Mouse (Mus musculus): ENCODE measurements around the gene Tsga13. TPM values are rescaled to one million over a fixed set of nuclear protein-coding genes. Genes with fewer than 3 reads are reported as not detected.

Gene Tsga13
- polyA plus RNA-seq (2015; fragmentation: Nextera tagmentation; extraction: Ambion mirVana), result not detected in 2 replicates

DNA sequence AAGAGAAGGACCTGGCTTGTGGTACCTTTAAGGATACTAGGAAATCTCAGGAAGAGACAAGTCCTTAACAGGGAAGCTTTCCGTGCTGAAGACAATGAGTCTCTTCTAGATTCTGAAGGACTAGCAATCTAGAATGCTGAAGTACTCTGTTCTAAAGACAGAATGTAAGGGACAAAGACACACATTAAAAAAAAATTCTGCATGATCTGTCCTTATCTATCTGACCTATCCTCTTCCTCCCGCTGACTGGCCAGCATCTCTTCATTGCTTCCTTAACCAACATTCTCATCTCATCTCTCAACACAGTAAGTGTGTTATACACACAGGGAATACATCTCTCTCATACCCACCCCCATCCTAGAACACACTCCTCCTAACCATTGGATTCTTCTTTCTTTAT lies at the start of gene Tsga13:
TSS of gene Tsga13 (minus strand) at position 101 of the 400 bp plus-strand sequence.
- H3K36me3 ChIP-seq (ENCODE audit: control insufficient read depth, insufficient read depth, low read length), result no peaks in the 10 kb centered on the region
- no peaks in the 10 kb centered on the region for H3K27me3 ChIP-seq (replicated peaks; ENCODE audit: control insufficient read depth, insufficient read depth, low read length)
- no peak within 1 kb of the TSS for H3K4me3 ChIP-seq (ENCODE audit: low read length)
- no peak within 1 kb of the TSS for H3K27ac ChIP-seq (ENCODE audit: low read length)
- H3K9me3 ChIP-seq (ENCODE audit: control insufficient read depth, low read length), result no peaks in the 10 kb centered on the region
- no peaks in the 10 kb centered on the region for H3K4me1 ChIP-seq (ENCODE audit: control insufficient read depth, insufficient read depth, low read length)
- WGBS, result 86% methylated on average over 2 of the region's 2 CpGs
- no peak within 1 kb of the TSS for H3K4me2 ChIP-seq (ENCODE audit: low read depth, low read length)
- H3K9ac ChIP-seq (ENCODE audit: low read depth, low read length), result no peak within 1 kb of the TSS
- no peak for ATAC-seq

DNA sequence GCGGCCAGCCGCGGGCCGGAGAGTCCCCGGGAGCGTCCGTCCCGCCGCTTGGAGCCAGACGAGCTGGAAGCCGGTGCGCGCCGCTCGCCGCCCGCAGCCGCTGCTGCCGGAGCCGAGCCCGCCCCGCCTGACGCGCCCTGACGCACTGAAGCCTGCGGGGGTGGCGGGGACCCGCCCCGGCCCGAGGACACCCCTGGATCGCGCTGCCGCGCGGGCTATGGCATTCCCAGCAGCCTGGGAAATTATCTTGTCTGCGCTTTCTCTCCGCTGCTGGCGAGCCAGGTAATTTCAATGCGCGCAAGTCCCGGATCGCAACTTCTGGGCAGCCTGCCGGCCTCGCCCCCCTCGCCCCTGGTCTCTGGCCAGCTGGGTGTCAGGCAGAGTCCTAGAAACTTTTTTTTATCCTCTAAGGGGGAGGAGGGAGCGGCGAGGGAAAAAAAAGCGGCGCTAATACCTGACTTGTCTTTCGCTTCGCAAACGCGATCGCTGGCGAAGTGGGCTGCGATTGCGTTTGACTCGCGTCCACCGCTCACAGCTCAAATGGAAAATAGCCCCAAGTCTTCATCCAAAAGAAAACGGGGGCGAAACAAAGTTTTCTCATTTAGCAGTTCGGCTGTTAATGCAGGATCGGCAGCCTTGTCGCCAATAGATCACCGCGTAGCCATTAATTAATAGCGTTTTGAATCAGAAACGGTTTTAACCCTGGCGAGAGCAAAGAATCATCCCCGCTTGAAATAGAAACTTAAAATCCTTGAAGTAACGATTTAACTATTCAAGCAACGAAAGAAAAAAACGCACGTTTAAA lies 43.6 kb upstream of the Tsga13 start, which contains the start of gene Klf14:
TSS of gene Klf14 (minus strand) at position 343 of the 805 bp plus-strand sequence.
- H3K27ac ChIP-seq (ENCODE audit: low read length), result no peak within 1 kb of the TSS; the same call in 1 of the 2 replicates
- H3K9me3 ChIP-seq (ENCODE audit: control insufficient read depth, low read length), result peaks cover 23% of the 10 kb centered on the region
- H3K4me3 ChIP-seq (ENCODE audit: low read length), result peak within 1 kb of the TSS; percentile 61
- peaks cover 8% of the 10 kb centered on the region; the same call in 1 of the 2 replicates for H3K36me3 ChIP-seq (ENCODE audit: control insufficient read depth, insufficient read depth, low read length)
- peak within 1 kb of the TSS; percentile 48 for H3K9ac ChIP-seq (ENCODE audit: low read depth, low read length)
- no peaks in the 10 kb centered on the region for H3K4me1 ChIP-seq (ENCODE audit: control insufficient read depth, insufficient read depth, low read length)
- H3K4me2 ChIP-seq (ENCODE audit: low read depth, low read length), result peak within 1 kb of the TSS; percentile 87
- peak; percentile 44; the same call in 1 of the 2 replicates for ATAC-seq
- peaks cover 28% of the 10 kb centered on the region for H3K27me3 ChIP-seq (replicated peaks; ENCODE audit: control insufficient read depth, insufficient read depth, low read length)
- WGBS, result under 1% methylated on average over 65 of the region's 75 CpGs

DNA sequence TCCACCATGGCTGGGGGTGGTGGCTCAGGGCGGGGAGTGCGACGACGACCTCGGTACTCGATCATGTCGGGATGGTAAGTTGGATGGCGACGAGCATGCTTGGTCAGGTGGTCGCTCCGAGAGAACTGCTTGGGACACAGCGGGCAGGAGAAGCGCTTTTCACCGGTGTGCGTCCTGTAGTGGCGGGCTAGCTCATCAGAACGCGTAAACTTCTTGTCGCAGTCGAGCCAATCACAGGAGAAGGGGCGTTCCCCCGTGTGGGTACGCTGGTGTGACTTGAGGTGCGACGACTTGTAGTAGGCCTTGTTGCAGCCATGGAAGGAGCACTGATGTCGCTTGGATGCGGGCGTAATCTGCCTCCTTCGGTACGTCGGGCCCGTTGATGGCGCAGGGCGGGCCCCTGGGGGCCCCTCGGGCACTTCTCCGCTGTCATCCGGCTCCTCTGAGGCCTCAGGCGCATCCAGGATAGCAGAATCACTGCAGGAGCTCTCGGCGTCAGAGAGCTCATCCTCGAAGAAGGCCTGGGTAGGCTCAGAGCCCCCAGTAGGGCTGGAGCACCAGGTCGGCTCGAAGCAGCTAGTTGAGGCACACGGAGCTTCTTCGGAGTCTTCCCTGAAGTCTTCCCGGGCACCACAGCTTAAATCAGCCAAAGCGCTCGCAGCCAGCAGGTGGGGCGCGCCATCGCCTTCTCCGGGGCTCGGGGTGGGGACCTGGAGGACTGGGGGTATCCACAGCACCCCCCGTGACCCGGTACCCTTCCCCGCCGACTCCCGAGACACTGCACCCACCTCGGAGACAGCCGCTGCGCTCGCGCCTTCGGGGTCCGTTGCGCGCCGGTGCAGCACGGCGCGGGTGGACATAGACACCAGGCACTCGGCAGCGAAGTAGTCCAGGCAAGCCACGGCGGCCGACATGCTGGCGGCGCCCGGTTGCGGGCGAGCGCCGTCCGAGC lies 42.7 kb upstream of the Tsga13 start:
- Histone ChIP-seq H3K4me1 (ENCODE audit: control insufficient read depth, insufficient read depth, low read length) (no peaks in the 10 kb centered on the region), H3K9me3 (ENCODE audit: control insufficient read depth, low read length) (peaks cover 23% of the 10 kb centered on the region), H3K36me3 (ENCODE audit: control insufficient read depth, insufficient read depth, low read length) (peaks cover 8% of the 10 kb centered on the region; the same call in 1 of the 2 replicates), H3K9ac (ENCODE audit: low read depth, low read length) (peak overlapping the region; percentile 48), H3K4me3 (ENCODE audit: low read length) (peak overlapping the region; percentile 61), H3K4me2 (ENCODE audit: low read depth, low read length) (peak overlapping the region; percentile 87), H3K27ac (ENCODE audit: low read length) (no peak overlapping the region), H3K27me3 (replicated peaks; ENCODE audit: control insufficient read depth, insufficient read depth, low read length) (peaks cover 28% of the 10 kb centered on the region)
- WGBS, result 5% methylated on average over 83 of the region's 84 CpGs
- ATAC-seq, result no peak

DNA sequence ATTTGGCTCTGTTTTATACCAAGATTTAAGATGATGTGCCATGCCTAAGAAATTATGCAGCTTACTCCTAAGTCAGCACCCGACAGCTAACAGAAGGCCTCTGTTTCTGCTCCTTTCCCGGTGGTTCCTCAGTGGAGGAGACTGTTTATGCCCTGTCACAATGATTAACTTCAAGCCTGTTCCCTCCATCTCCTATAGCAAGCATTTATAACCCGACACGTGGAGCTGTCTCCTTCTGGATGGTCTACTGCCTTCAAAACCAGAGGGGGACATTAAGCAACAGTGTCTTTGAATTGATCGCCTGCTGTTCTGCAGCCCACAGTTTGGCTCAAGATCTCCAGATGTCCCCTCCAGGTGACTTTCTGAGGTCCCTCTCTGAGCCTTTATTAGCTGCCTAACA lies 23.9 kb upstream of the Tsga13 start:
- Histone ChIP-seq H3K27me3 (replicated peaks; ENCODE audit: control insufficient read depth, insufficient read depth, low read length) (no peaks in the 10 kb centered on the region), H3K9me3 (ENCODE audit: control insufficient read depth, low read length) (no peaks in the 10 kb centered on the region), H3K4me2 (ENCODE audit: low read depth, low read length) (no peak overlapping the region), H3K4me1 (ENCODE audit: control insufficient read depth, insufficient read depth, low read length) (no peaks in the 10 kb centered on the region), H3K36me3 (ENCODE audit: control insufficient read depth, insufficient read depth, low read length) (no peaks in the 10 kb centered on the region), H3K27ac (ENCODE audit: low read length) (no peak overlapping the region), H3K4me3 (ENCODE audit: low read length) (no peak overlapping the region), H3K9ac (ENCODE audit: low read depth, low read length) (no peak overlapping the region)
- ATAC-seq, result no peak
- 43% methylated on average over 5 of the region's 5 CpGs for WGBS

DNA sequence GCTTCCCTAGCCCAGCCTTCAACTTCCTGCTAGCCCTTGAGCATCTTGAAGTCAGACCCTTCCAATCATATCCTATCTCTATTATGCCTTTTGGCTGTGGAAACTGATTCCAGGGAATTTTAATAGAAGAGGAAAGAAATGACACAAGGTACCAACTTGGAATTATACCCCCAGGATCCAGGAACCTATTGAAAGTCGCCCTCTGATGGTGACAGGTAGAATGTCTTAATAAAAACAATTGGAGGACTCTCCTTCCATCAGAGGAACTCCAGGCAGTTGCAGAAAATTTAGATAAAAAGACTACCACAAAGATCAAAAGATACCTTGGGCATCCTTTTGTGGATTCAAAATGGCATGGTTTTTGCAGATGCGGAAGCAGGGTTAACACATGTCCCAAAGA lies 7.4 kb upstream of the Tsga13 start:
- 47% methylated on average over 2 of the region's 2 CpGs for WGBS
- Histone ChIP-seq H3K27ac (ENCODE audit: low read length) (no peak overlapping the region), H3K4me1 (ENCODE audit: control insufficient read depth, insufficient read depth, low read length) (no peaks in the 10 kb centered on the region), H3K4me3 (ENCODE audit: low read length) (no peak overlapping the region), H3K36me3 (ENCODE audit: control insufficient read depth, insufficient read depth, low read length) (no peaks in the 10 kb centered on the region), H3K27me3 (replicated peaks; ENCODE audit: control insufficient read depth, insufficient read depth, low read length) (no peaks in the 10 kb centered on the region), H3K4me2 (ENCODE audit: low read depth, low read length) (no peak overlapping the region), H3K9ac (ENCODE audit: low read depth, low read length) (no peak overlapping the region), H3K9me3 (ENCODE audit: control insufficient read depth, low read length) (no peaks in the 10 kb centered on the region)
- ATAC-seq, result no peak

DNA sequence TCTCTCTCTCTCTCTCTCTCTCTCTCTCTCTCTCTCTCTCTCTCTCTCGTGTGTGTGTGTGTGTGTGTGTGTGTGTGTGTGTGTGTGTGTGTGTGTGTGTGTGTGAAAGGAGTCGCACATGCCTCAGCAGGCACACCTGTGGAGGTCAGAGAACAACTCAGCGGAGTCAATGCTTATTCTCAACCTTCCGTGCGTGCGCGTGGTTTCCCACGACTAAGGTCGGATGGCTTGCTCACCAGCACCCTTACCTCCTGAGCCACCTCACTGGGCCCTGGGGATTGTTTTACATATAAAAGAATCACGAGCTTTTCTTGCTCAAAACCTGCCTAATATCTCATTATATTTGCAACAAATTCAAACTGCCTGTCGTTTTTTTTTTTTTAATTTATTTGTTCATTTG lies 6.5 kb upstream of the Tsga13 start:
- Histone ChIP-seq H3K36me3 (ENCODE audit: control insufficient read depth, insufficient read depth, low read length) (no peaks in the 10 kb centered on the region), H3K27ac (ENCODE audit: low read length) (no peak overlapping the region), H3K4me2 (ENCODE audit: low read depth, low read length) (no peak overlapping the region), H3K4me3 (ENCODE audit: low read length) (no peak overlapping the region), H3K9me3 (ENCODE audit: control insufficient read depth, low read length) (no peaks in the 10 kb centered on the region), H3K27me3 (replicated peaks; ENCODE audit: control insufficient read depth, insufficient read depth, low read length) (no peaks in the 10 kb centered on the region), H3K9ac (ENCODE audit: low read depth, low read length) (no peak overlapping the region), H3K4me1 (ENCODE audit: control insufficient read depth, insufficient read depth, low read length) (no peaks in the 10 kb centered on the region)
- ATAC-seq, result no peak
- 75% methylated on average over 10 of the region's 11 CpGs for WGBS

DNA sequence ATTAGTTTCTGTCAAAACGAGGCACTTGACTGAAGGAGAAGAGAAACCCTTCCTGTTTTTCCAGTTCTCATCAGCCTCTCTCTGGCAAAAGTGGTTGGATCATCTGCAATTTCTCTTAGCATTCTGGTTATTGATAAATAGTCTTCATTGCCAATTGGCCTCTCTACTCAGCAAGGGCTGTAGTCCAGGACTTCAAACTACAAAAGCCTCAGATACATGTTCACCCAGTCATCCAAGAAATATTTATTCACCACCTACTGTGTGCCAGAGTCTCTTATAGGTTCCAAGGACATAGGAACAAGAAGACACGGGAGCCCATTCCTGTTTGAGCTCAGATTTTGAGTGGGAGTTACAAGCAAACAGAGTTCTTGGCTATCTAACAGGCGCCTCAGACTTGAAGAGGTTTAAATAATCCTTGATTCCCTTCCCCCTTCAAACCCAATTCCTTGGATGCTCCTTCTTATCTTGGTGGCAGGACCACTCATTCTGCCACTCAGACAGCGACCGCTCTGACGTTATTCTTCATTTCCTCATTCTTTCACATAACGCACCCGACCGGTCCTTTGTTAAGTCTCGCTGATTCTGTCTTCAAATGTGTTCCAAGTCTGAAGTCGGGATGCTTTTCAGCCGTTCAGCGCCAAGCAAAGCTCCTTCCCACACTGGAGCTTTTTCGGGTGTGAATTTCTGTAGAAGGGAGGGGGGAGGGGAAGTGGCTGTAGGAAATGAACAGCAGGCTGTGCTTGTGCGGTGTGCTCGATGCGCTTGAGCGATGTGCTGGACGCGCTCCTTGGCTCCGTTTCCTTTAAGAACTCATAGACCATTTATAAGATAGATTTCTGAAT lies 5.7 kb upstream of the Tsga13 start:
- H3K27me3 ChIP-seq (replicated peaks; ENCODE audit: control insufficient read depth, insufficient read depth, low read length), result no peaks in the 10 kb centered on the region
- no peak overlapping the region for H3K27ac ChIP-seq (ENCODE audit: low read length)
- peak overlapping the region; percentile 23 for H3K4me2 ChIP-seq (ENCODE audit: low read depth, low read length)
- H3K36me3 ChIP-seq (ENCODE audit: control insufficient read depth, insufficient read depth, low read length), result no peaks in the 10 kb centered on the region
- WGBS, result 51% methylated on average over 21 of the region's 21 CpGs
- ATAC-seq, result no peak
- no peaks in the 10 kb centered on the region for H3K9me3 ChIP-seq (ENCODE audit: control insufficient read depth, low read length)
- H3K9ac ChIP-seq (ENCODE audit: low read depth, low read length), result no peak overlapping the region
- no peaks in the 10 kb centered on the region for H3K4me1 ChIP-seq (ENCODE audit: control insufficient read depth, insufficient read depth, low read length)
- H3K4me3 ChIP-seq (ENCODE audit: low read length), result peak overlapping the region; percentile 19

DNA sequence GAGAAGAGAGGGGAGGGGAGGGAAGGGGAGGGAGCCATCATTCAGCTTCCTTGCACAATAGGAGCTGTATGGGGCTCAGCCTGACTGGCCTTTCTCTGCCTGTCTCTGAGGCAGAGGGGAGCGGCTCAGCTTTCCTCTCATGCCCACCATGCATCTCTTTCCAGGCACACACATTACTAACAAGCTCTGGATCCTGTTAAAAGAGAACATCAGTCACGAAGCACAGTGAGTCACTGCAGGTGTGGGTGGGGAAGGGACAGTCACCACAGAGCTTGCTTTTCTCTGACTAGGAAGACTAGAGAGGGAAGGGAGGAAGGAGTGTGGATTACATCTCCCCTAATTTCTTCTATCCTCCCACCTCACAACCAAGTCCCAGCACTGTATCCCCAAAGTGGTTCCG lies 7.4 kb downstream of the Tsga13 start:
- Histone ChIP-seq H3K27ac (ENCODE audit: low read length) (no peak overlapping the region), H3K27me3 (replicated peaks; ENCODE audit: control insufficient read depth, insufficient read depth, low read length) (no peaks in the 10 kb centered on the region), H3K9ac (ENCODE audit: low read depth, low read length) (no peak overlapping the region), H3K9me3 (ENCODE audit: control insufficient read depth, low read length) (no peaks in the 10 kb centered on the region), H3K4me2 (ENCODE audit: low read depth, low read length) (no peak overlapping the region), H3K4me1 (ENCODE audit: control insufficient read depth, insufficient read depth, low read length) (no peaks in the 10 kb centered on the region), H3K4me3 (ENCODE audit: low read length) (no peak overlapping the region), H3K36me3 (ENCODE audit: control insufficient read depth, insufficient read depth, low read length) (no peaks in the 10 kb centered on the region)
- ATAC-seq, result no peak
- 61% methylated on average over 3 of the region's 3 CpGs for WGBS
